Mouse (Mus musculus) heart, embryonic 12.5 days (tissue): ENCODE data around the gene Hipk4. TPM values are rescaled to one million over a fixed set of nuclear protein-coding genes. Genes with fewer than 3 reads are reported as not detected.
A peak's percentile ranks its signal among the peaks of the same experiment; 100 is the strongest.
"Not testable (repeated sequence)": the region's sequence is repeated elsewhere in the genome, so short reads cannot be mapped to it uniquely, and the experiment has no call there.

ENCODE experiments used
- ATAC-seq: fragments of 200-750 bp; cut with Nextera tagmentation; 2 replicates; pipeline ENCODE4 v1.8.0; 2017; ENCODE audit warnings: moderate TSS enrichment, moderate library complexity; ENCODE audit not compliant: insufficient number of reproducible peaks, low FRiP score
- H3K27ac ChIP-seq: fragments of 300-500 bp; sonication (generic); 2 replicates; pipeline ENCODE4 v1.5.1; 2016; ENCODE audit warnings: mild to moderate bottlenecking, moderate library complexity; ENCODE audit not compliant: poor library complexity, severe bottlenecking
- H3K27me3 ChIP-seq: fragments of 300-500 bp; sonication (generic); replicated peaks from 2 replicates; pipeline ENCODE4 v1.6.1; 2016; ENCODE audit warnings: mild to moderate bottlenecking, moderate library complexity
- H3K36me3 ChIP-seq: fragments of 300-500 bp; sonication (generic); 2 replicates; pipeline ENCODE4 v1.6.1; 2016; ENCODE audit warnings: mild to moderate bottlenecking, moderate library complexity
- H3K4me1 ChIP-seq: fragments of 300-500 bp; sonication (generic); replicated peaks from 2 replicates; pipeline ENCODE4 v1.6.1; 2016; ENCODE audit warnings: mild to moderate bottlenecking
- H3K4me2 ChIP-seq: fragments of 300-500 bp; sonication (generic); 2 replicates; pipeline ENCODE4 v1.6.1; 2016; ENCODE audit warnings: mild to moderate bottlenecking, moderate library complexity
- H3K4me3 ChIP-seq: fragments of 300-500 bp; sonication (generic); 2 replicates; pipeline ENCODE4 v1.5.1; 2016; ENCODE audit warnings: mild to moderate bottlenecking
- H3K9ac ChIP-seq: fragments of 300-500 bp; sonication (generic); 2 replicates; pipeline ENCODE4 v1.6.1; 2016; ENCODE audit warnings: mild to moderate bottlenecking, moderate library complexity
- H3K9me3 ChIP-seq: fragments of 300-500 bp; sonication (generic); replicated peaks from 2 replicates; pipeline ENCODE4 v1.6.1; 2016; ENCODE audit warnings: mild to moderate bottlenecking, moderate library complexity
- WGBS: fragments of 180-500 bp; shearing (Covaris S2); methylation state at CpG from one replicate; pipeline ENCODE4 v1.1.7; 2016; 5-methylcytosine and 5-hydroxymethylcytosine counted together
- polyA plus RNA-seq: library from polyadenylated mRNA; unstranded; fragments of >200 nt; fragmentation: Nextera tagmentation; extraction: Ambion mirVana; gene quantifications from 2 replicates; pipeline ENCODE4 v1.2.1, GENCODE M21; 2016

Gene Hipk4
- polyA plus RNA-seq, 1 experiment from 2014 or later, result 0.31 TPM

- H3K27ac ChIP-seq, result peak overlapping the region; percentile 98
Observed at GRCm38 (mm10) chr7:27486102-27486769, 36.8 kb upstream of the Hipk4 start.

DNA sequence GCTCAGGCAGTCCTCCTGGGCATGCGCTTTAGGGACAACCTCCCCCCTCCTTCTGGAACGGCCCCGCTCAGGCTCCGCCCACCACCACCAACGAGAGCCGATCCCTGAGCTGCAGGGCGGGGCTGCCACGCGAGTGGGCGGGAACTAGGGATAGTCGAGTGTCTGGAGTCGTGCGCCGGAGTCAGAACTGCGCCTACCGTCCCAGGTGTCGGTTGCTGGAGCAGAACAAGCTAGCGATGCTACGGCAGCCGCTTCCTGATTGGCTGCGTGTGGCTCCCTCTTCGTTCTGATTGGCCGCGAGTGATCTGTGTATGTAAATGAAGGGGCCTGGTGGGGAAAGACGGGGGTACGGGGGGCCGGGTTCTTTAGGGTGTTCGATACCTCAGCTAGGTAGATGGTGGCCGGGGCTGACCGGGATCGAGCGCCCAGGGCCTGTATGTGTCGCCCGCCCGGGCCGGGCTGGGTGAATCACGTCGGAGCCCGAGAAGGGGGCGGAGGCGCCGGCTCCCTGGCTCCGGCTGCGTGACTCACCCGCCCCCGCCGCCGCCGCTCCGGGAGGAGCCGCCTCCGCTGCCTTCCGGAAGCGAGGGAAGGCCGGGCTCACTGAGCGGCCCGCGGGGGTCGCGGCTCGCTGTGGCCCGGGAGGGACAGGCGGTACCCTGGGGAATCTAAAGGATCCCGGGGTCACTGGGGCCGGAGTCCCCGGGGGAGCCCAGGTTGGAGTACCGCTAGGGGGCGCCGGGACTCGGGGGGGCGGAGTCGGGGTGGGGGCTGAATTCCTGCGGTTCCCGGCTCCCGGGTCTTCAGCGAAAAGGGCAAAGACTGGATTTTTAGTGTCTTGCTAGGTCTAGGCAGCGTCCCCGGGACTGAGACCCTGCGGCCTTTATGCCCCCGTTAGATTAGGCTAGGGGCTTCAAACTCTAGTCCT is 36.0 kb upstream of the Hipk4 start, which contains the start of gene Sertad1:
Gene Sertad1 (plus strand): TSS at position 141 of the 928 bp plus-strand sequence.
- H3K4me1 ChIP-seq, result peaks cover 40% of the 10 kb centered on the region
- under 1% methylated on average over 58 of the region's 80 CpGs for WGBS
- ATAC-seq, result peak; percentile 89

More at GRCm38 (mm10) chr7:27486102-27486769, 36.8 kb upstream of the Hipk4 start:
- H3K4me2 ChIP-seq, result peak overlapping the region; percentile 75
- no peaks in the 10 kb centered on the region for H3K27me3 ChIP-seq
- peak overlapping the region; percentile 53; the same call in 1 of the 2 replicates for H3K9ac ChIP-seq
- H3K9me3 ChIP-seq, result no peaks in the 10 kb centered on the region
- peaks cover 20% of the 10 kb centered on the region for H3K36me3 ChIP-seq
- no peak for ATAC-seq
- H3K4me3 ChIP-seq, result peak overlapping the region; percentile 75
- WGBS, result 2% methylated on average over 13 of the region's 13 CpGs
- H3K4me1 ChIP-seq, result peaks cover 39% of the 10 kb centered on the region

GRCm38 (mm10) chr7:27487740-27488268 is 35.3 kb upstream of the Hipk4 start:
- under 1% methylated on average over 13 of the region's 13 CpGs for WGBS
- Histone ChIP-seq H3K4me3 (peak overlapping the region; percentile 75), H3K36me3 (peaks cover 20% of the 10 kb centered on the region)

More for the DNA sequence above, 36.0 kb upstream of the Hipk4 start, which contains the start of gene Sertad1:
- H3K4me3 ChIP-seq, result peak within 1 kb of the TSS; percentile 75
- peak within 1 kb of the TSS; percentile 75 for H3K4me2 ChIP-seq
- peak within 1 kb of the TSS; percentile 88 for H3K9ac ChIP-seq
- H3K27ac ChIP-seq, result peak within 1 kb of the TSS; percentile 98
- H3K27me3 ChIP-seq, result no peaks in the 10 kb centered on the region
- H3K9me3 ChIP-seq, result no peaks in the 10 kb centered on the region
- H3K36me3 ChIP-seq, result peaks cover 20% of the 10 kb centered on the region

GRCm38 (mm10) chr7:27489270-27489869 is 33.7 kb upstream of the Hipk4 start:
- no peak for ATAC-seq
- Histone ChIP-seq H3K36me3 (peaks cover 20% of the 10 kb centered on the region), H3K4me3 (no peak overlapping the region), H3K27ac (peak overlapping the region; percentile 97), H3K4me1 (peaks cover 41% of the 10 kb centered on the region), H3K9ac (peak overlapping the region; percentile 71), H3K9me3 (no peaks in the 10 kb centered on the region), H3K4me2 (peak overlapping the region; percentile 75), H3K27me3 (no peaks in the 10 kb centered on the region)
- 90% methylated on average over 25 of the region's 25 CpGs for WGBS

More at GRCm38 (mm10) chr7:27487740-27488268, 35.3 kb upstream of the Hipk4 start:
- no peak for ATAC-seq
- H3K4me1 ChIP-seq, result peaks cover 41% of the 10 kb centered on the region
- H3K27ac ChIP-seq, result peak overlapping the region; percentile 98
- H3K27me3 ChIP-seq, result no peaks in the 10 kb centered on the region
- H3K4me2 ChIP-seq, result peak overlapping the region; percentile 75
- no peaks in the 10 kb centered on the region for H3K9me3 ChIP-seq
- peak overlapping the region; percentile 88 for H3K9ac ChIP-seq

- peak overlapping the region; percentile 75 for H3K4me2 ChIP-seq
- H3K36me3 ChIP-seq, result peaks cover 20% of the 10 kb centered on the region
- H3K27me3 ChIP-seq, result no peaks in the 10 kb centered on the region
- peak overlapping the region; percentile 42 for H3K4me3 ChIP-seq
- peak overlapping the region; percentile 97 for H3K27ac ChIP-seq
- H3K4me1 ChIP-seq, result peaks cover 41% of the 10 kb centered on the region
- WGBS, result 25% methylated on average over 4 of the region's 4 CpGs
- peak overlapping the region; percentile 71 for H3K9ac ChIP-seq
- no peak for ATAC-seq
- H3K9me3 ChIP-seq, result no peaks in the 10 kb centered on the region
Observed at GRCm38 (mm10) chr7:27490227-27490542, 32.9 kb upstream of the Hipk4 start.

DNA sequence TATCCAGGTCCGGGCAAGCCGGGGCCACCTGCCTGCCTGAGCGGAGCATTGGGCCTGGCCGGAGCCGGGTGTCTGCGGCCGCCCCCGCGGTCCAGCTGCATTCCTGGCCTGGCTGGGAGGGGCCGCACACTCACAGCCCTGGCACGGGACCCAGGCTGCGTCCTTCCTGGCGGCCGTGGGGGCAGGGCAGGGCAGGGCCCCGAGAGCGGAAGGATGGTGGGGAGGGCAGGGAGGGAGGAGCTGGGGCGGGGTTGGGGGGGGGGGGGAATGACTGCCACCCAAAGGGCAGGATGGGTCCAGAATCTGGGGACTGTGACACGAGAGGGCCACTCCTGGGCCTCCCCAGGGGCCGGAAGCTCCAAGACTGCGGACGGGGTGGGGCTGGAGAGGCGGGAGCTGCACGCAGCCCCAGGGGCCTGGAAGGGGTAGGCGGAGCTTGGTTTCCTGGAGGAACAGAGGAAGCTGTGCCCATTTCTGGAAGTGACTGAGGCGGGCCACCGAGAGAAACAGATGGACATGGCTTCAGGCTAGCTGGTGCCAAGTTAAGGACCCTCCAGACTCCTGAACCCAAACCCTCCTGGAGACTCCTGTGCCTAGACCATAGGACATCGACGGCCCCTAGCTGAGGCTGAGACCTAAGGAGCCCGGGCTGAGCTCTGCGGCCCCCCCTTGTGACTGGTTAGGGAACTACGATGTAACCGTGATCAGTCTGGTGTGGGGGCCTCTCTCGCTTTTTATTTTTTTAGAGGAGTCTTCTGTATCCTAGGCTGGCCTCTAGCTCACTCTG is 32.3 kb upstream of the Hipk4 start:
- WGBS, result 2% methylated on average over 29 of the region's 33 CpGs
- Histone ChIP-seq H3K4me1 (peaks cover 41% of the 10 kb centered on the region), H3K9ac (peak overlapping the region; percentile 71), H3K4me3 (peak overlapping the region; percentile 42), H3K27me3 (no peaks in the 10 kb centered on the region), H3K9me3 (no peaks in the 10 kb centered on the region), H3K36me3 (peaks cover 20% of the 10 kb centered on the region), H3K27ac (peak overlapping the region; percentile 97), H3K4me2 (peak overlapping the region; percentile 75)
- ATAC-seq, result peak; percentile 89

DNA sequence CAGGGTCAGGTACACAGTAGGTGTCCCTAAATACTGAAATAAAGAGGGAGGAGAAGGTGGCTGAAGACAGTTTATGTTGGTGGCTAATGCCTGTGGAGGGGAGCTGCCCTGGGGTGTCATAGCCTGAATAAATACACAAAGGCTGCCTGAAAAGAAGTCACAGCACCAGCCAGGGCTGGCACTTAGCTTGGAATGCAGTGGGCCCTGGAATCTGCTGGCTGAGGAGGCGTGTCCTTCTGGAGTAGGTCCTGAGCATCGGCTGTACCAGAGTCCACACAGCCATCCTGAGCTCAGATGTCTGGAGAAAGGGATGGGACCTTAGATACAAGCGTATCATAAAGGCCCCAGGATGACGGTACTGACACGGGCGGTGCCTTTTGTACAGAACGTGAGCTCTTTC is 31.2 kb upstream of the Hipk4 start:
- Histone ChIP-seq H3K4me3 (no peak overlapping the region), H3K4me2 (peak overlapping the region; percentile 22), H3K9ac (0 out of 2 replicates have a peak overlapping the region, but pooled peaks have one; percentile 35), H3K27me3 (no peaks in the 10 kb centered on the region), H3K9me3 (no peaks in the 10 kb centered on the region), H3K4me1 (peaks cover 43% of the 10 kb centered on the region), H3K27ac (peak overlapping the region; percentile 97), H3K36me3 (peaks cover 20% of the 10 kb centered on the region)
- no peak for ATAC-seq
- 49% methylated on average over 7 of the region's 7 CpGs for WGBS

GRCm38 (mm10) chr7:27493022-27493421 is 30.0 kb upstream of the Hipk4 start:
- Histone ChIP-seq H3K27ac (no peak overlapping the region), H3K4me2 (no peak overlapping the region), H3K9ac (no peak overlapping the region), H3K4me3 (no peak overlapping the region), H3K36me3 (peaks cover 20% of the 10 kb centered on the region), H3K27me3 (no peaks in the 10 kb centered on the region), H3K9me3 (no peaks in the 10 kb centered on the region), H3K4me1 (peaks cover 49% of the 10 kb centered on the region)
- ATAC-seq, result no peak
- 68% methylated on average over 3 of the region's 3 CpGs for WGBS

DNA sequence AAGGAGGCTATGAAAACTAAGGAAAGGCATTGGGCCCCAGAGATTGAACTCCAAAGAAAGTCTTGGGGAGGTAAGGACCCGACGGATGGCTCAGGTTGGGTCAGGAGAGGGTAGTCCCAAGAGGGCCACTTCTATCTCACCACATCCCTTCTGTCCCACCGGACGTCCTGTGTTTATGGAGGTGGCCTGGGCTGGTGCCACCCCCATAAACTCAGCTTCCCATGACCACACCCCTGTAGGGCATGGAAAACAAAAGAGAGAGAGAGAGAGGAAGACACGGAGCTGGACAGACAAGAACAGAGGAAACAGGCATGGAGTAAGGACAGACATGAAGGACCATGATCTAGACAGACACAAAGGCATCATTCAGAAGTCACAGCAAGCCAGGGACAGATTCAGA is 29.6 kb upstream of the Hipk4 start:
- Histone ChIP-seq H3K36me3 (peaks cover 18% of the 10 kb centered on the region), H3K4me3 (no peak overlapping the region), H3K9ac (no peak overlapping the region), H3K4me1 (peaks cover 45% of the 10 kb centered on the region), H3K27me3 (no peaks in the 10 kb centered on the region), H3K4me2 (no peak overlapping the region), H3K9me3 (no peaks in the 10 kb centered on the region), H3K27ac (no peak overlapping the region)
- 79% methylated on average over 5 of the region's 5 CpGs for WGBS
- no peak for ATAC-seq

GRCm38 (mm10) chr7:27494659-27495367 is 28.3 kb upstream of the Hipk4 start:
- H3K9ac ChIP-seq, ATAC-seq, H3K4me2 ChIP-seq, H3K27ac ChIP-seq, H3K27me3 ChIP-seq, H3K4me3 ChIP-seq, H3K9me3 ChIP-seq, H3K36me3 ChIP-seq: not testable (repeated sequence)
- H3K4me1 ChIP-seq, result peaks cover 31% of the 10 kb centered on the region
- WGBS, result 88% methylated on average over 9 of the region's 9 CpGs
